Mouse (Mus musculus): ENCODE measurements around the gene Ppat.
A peak's percentile ranks its signal among the peaks of the same experiment; 100 is the strongest.
"Not testable (repeated sequence)": the region's sequence is repeated elsewhere in the genome, so short reads cannot be mapped to it uniquely, and the experiment has no call there.

The Ppat gene

DNA sequence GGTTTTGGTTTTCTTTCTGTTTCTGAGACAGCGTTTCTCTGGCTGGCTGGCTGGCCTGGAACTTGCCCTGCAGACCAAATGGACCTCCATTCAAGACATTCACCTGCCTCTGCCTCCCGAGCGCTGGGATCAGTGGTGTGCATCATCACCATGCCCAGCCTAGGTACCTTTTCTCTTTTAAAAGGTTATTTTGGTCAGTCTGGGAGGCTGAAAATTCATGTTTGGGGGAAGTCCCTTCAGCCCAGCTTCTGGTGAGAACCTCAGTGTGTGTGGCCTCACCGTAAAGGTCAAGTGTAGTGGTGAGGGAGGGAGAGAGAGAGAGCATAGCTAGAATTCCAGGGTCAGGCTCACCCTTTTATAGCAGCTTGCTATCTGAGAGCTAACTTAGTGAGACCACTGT lies 3.6 kb downstream of the Ppat start:
- no peak for DNase-seq (ENCODE audit: low read depth, low spot score)

DNA sequence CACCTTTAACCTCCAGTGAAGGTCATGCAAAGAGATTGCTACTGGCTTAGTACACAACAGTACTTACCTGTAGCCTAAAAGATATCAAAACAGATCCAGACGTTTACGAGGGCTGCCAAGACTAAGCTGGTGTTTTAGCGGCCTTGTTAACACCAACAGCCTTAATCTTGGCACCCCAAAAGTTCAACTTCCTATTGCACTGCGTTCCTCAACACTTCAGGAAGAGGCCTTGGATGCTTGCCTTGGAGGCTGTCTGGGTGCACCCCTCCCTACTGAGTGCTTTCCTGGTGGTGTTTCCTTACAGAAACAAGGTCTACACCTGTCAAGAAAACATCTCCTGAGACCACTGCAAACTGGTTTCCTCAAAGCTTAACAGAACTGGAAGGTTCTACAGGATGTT lies 4.2 kb downstream of the Ppat start:
- DNase-seq (ENCODE audit: low read depth, low spot score), result no peak

- DNase-seq (ENCODE audit: low read depth, low spot score), result no peak
Observed at GRCm38 (mm10) chr5:76945678-76946033, 5.7 kb downstream of the Ppat start.

- DNase-seq (ENCODE audit: low read depth, low spot score), result no peak
Observed at GRCm38 (mm10) chr5:76944965-76945677, 6.3 kb downstream of the Ppat start.

GRCm38 (mm10) chr5:76942505-76942904 lies 8.9 kb downstream of the Ppat start:
- DNase-seq (ENCODE audit: low read depth, low spot score), result no peak

DNA sequence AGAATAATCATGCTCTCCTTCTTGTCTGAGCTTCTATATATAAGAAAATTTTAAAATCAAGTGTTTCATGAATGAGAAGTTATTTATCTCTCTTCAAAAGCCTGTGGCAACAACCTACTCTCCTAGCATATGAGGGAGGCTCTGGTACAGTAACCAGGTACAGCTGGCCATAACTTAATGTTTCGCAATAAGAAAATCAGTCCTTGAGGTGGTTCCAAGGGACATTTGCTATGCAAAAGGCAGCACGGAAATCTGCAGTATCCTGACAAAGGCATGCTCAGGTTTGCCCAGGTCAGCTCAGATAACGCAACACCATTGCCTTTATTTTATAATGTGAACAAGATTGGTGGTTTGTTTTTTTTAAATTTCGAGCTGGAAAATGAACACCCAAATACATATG lies 9.4 kb downstream of the Ppat start:
- no peak for DNase-seq (ENCODE audit: low read depth, low spot score)

DNA sequence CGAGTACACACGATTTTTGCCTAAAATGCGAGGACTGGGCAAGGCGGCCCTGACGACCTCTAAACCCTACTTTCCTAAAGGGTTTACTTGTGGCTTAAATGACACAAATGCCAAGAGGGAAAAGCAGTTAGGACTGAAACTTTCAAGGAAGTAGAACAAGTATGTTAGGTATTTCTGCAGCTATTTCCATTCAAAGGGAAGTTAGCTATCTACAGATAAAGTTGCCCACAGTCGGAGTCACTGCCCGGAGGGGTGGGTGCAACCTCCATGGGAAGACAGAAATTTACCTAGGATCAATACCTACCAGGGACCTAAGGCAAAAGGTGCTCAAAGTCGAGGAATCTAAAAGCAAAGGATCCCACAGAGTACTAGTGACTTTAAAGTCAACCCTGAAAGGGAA lies 11.7 kb downstream of the Ppat start:
- no peak for DNase-seq (ENCODE audit: low read depth, low spot score)

DNA sequence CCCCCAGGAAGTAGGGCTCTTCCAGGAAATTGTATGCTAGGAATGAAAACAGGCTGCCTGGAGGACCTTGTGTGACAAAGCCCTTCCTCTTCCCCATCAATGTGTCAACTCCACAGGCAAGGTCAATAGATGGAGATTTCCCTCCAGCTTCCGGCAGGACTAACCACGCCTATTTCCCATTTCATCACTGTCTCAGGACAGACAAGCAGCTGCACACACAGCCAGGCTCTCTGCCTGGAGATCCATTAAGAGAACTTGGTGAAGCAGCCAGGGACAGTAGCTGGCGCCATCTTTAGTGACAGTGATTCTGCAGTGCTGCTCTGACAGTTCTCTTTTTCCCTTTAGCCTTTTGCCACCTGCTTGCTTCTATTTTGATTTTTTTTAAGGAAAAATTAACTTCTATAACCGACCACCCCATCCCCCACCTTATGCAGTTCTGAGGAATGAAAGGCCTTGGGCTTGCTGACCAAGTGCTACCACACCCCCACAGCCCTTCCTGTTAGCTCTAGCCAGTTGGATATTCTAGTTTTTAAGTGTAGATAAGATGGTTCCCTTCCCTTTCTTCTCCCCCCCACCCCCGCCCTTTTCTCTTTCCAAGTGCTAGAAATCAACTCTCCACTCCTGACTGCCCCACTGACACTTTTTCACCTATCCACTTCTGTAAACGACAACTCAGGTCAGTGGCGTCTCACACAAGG lies 22.0 kb downstream of the Ppat start:
- DNase-seq (ENCODE audit: low read depth, low spot score), result peak; percentile 74

DNA sequence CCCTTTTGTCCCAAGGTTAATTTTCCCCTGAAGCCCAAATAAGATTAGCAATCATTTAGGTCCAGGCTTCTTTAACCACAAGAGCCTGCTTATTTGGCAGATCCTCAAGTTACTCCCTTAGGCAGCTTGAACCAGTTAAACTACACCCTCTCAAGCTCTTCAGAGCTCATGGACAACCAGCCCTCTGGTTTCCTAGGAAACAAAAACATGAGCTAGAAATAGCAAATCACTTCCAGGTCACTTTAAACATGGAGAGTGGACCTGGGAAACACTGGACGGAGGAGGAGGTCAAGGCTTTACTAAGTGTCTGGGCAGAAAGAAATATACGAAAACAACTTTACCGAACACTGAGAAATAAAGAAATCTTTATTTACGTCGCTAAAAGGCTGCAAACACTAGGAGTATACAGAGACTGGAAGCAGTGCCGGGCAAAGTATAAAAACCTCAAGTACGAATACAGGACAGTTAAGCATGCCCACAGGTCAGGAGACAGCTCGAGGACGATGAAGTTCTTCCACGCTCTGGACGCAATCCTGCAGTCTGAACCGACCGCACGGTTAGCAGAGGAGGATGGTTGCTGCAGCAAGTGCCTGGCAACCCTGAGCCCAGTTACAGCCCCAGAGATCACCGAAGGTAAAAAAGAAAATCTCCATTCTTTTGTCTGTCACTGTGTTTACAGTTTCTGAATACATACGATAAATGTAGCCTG lies 23.1 kb downstream of the Ppat start:
- DNase-seq (ENCODE audit: low read depth, low spot score), result peak; percentile 96

- DNase-seq (ENCODE audit: low read depth, low spot score), result no peak
Observed at GRCm38 (mm10) chr5:76924296-76924695, 27.1 kb downstream of the Ppat start.

- DNase-seq (ENCODE audit: low read depth, low spot score), result peak; percentile 65
Observed at GRCm38 (mm10) chr5:76923428-76923827, 27.9 kb downstream of the Ppat start.

- DNase-seq (ENCODE audit: low read depth, low spot score), result peak; percentile 80
Observed at GRCm38 (mm10) chr5:76922833-76923232, 28.5 kb downstream of the Ppat start.

- DNase-seq (ENCODE audit: low read depth, low spot score), result not testable (repeated sequence)
Observed at GRCm38 (mm10) chr5:76912522-76912921, 38.9 kb downstream of the Ppat start.

- DNase-seq (ENCODE audit: low read depth, low spot score), result no peak
Observed at GRCm38 (mm10) chr5:76910807-76911206, 40.6 kb downstream of the Ppat start.

DNA sequence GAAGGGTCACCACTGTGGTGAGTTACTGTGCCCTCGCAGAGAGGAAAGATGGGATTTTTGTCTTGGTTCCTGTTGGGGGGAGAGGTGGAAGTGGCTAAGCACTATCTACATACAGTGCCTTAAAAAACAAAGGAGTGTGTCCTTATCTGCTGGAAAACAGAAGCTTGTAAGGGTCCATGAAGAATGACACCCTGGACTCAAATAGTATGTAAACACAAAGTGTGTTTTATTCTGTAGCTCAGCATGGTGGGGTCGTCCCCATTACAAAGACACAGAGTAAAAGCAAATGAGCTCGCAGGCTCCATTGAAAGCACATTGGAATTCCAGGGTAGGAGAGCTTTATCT lies 45.3 kb downstream of the Ppat start:
- DNase-seq (ENCODE audit: low read depth, low spot score), result no peak

- DNase-seq (ENCODE audit: low read depth, low spot score), result peak; percentile 96
Observed at GRCm38 (mm10) chr5:76905405-76906154, 45.8 kb downstream of the Ppat start, which contains the start of gene Aasdh. Gene Aasdh (minus strand): TSS chr5:76905514.

GRCm38 (mm10) chr5:76904713-76905404 lies 46.5 kb downstream of the Ppat start:
- DNase-seq (ENCODE audit: low read depth, low spot score), result peak; percentile 42

DNA sequence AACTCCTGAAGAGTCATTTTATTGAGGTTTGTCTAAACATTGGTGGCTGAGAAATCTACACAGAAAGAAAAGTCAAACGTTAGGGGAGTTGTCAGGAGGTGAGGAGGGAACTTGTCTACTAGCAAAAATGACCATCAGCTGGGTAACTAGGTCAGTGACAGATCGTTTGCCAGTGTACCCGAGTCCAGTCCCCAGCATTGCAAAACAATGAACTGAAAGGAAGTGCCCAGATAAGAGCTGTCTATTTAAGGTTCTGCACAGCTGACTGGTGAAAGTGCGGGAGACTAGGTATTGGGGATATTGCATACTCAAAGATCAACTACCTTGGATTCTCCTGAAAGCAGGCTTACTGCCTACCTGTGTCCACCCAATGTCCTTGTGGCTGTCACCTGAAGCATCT lies 49.2 kb downstream of the Ppat start:
- DNase-seq (ENCODE audit: low read depth, low spot score), result no peak

GRCm38 (mm10) chr5:76893084-76893483 lies 58.3 kb downstream of the Ppat start:
- DNase-seq (ENCODE audit: low read depth, low spot score), result no peak

GRCm38 (mm10) chr5:76892608-76893007 lies 58.8 kb downstream of the Ppat start:
- DNase-seq (ENCODE audit: low read depth, low spot score), result no peak

GRCm38 (mm10) chr5:76887011-76887410 lies 64.4 kb downstream of the Ppat start:
- no peak for DNase-seq (ENCODE audit: low read depth, low spot score)
